Mouse (Mus musculus): ENCODE measurements around the gene Gm21962.

The Gm21962 gene

GRCm38 (mm10) chr3:137716573-137717157 is 45.3 kb downstream of the Gm21962 start:
- in situ Hi-C loops (cut with MboI, MseI), result no loop called here

All from regulatory T cell (primary cell).